Mouse (Mus musculus) thymus, adult 2 months (tissue): Measurements from ENCODE around the gene Arntl.

ENCODE experiments used
- CTCF ChIP-seq: fragments of 200-500 bp; IDR thresholded peaks from 2 replicates; pipeline ENCODE4 v1.5.1; 2012; ENCODE audit warnings: mild to moderate bottlenecking, control low read depth, low read length, moderate library complexity, borderline replicate concordance; ENCODE audit not compliant: control insufficient read depth, poor library complexity, insufficient read depth; ENCODE audit errors: extremely low read depth
- POLR2A ChIP-seq: fragments of 200-500 bp; IDR thresholded peaks from 2 replicates; pipeline ENCODE4 v1.6.1; 2012; ENCODE audit warnings: mild to moderate bottlenecking, low read length, control low read depth, moderate library complexity; ENCODE audit not compliant: control insufficient read depth, poor library complexity, insufficient read depth; ENCODE audit errors: extremely low read depth

GRCm38 (mm10) chr7:113240438-113240837 is 33.2 kb downstream of the Arntl start:
- no peak for TF ChIP-seq POLR2A
- TF ChIP-seq CTCF: no peak
